Mouse (Mus musculus) liver, postnatal 0 days (tissue): ENCODE data around the gene Kif7. TPM values are rescaled to one million over a fixed set of nuclear protein-coding genes. Genes with fewer than 3 reads are reported as not detected.

ENCODE experiments used
- ATAC-seq: fragments of 200-750 bp; cut with Nextera tagmentation; 2 replicates; pipeline ENCODE4 v1.8.0; 2017; ENCODE audit warnings: mild to moderate bottlenecking, moderate library complexity
- DNase-seq: peaks from one replicate; pipeline ENCODE4 v3.0.0-alpha.2; 2016
- H3K27ac ChIP-seq: fragments of 300-500 bp; sonication (generic); 2 replicates; pipeline ENCODE4 v1.5.1; 2014; ENCODE audit warnings: antibody characterized with exemption, moderate library complexity, mild to moderate bottlenecking, low read depth
- H3K27me3 ChIP-seq: fragments of 300-500 bp; sonication (generic); 2 replicates; pipeline ENCODE4 v1.6.1; 2014; ENCODE audit warnings: low read length, control low read depth, mixed read lengths; ENCODE audit not compliant: insufficient read depth
- H3K36me3 ChIP-seq: fragments of 300-500 bp; sonication (generic); replicated peaks from 2 replicates; pipeline ENCODE4 v1.6.1; 2014; ENCODE audit warnings: mild to moderate bottlenecking, control low read depth, low read length, moderate library complexity, mixed read lengths; ENCODE audit not compliant: insufficient read depth
- H3K4me1 ChIP-seq: fragments of 300-500 bp; sonication (generic); 2 replicates; pipeline ENCODE4 v1.6.1; 2014; ENCODE audit warnings: antibody characterized with exemption, mild to moderate bottlenecking, control low read depth; ENCODE audit not compliant: insufficient read depth
- H3K4me2 ChIP-seq: fragments of 300-500 bp; sonication (generic); 2 replicates; pipeline ENCODE4 v1.6.1; 2014; ENCODE audit warnings: low read depth, mild to moderate bottlenecking, low read length, moderate library complexity, mixed read lengths
- H3K4me3 ChIP-seq: fragments of 300-500 bp; sonication (generic); 2 replicates; pipeline ENCODE4 v1.5.1; 2014; ENCODE audit warnings: low read depth, low read length
- H3K9ac ChIP-seq: fragments of 300-500 bp; sonication (generic); replicated peaks from 2 replicates; pipeline ENCODE4 v1.6.1; 2014; ENCODE audit warnings: mild to moderate bottlenecking, moderate library complexity
- H3K9me3 ChIP-seq: fragments of 300-500 bp; sonication (generic); 2 replicates; pipeline ENCODE4 v1.6.1; 2016; ENCODE audit warnings: mild to moderate bottlenecking, control low read depth, low read length, mixed read lengths
- CTCF ChIP-seq: sonication (generic); IDR thresholded peaks from 2 replicates; pipeline ENCODE4 v1.5.1; 2016; ENCODE audit warnings: antibody characterized with exemption, low read depth
- EP300 ChIP-seq: IDR thresholded peaks from 2 replicates; pipeline ENCODE4 v1.6.1; 2016; ENCODE audit warnings: antibody characterized with exemption, low read depth, mild to moderate bottlenecking
- WGBS: fragments of 180-500 bp; shearing (Covaris S2); extraction: QIAGEN DNeasy Blood & Tissue Kit; methylation state at CpG from one replicate; pipeline ENCODE4 v1.1.7; 2014; ENCODE audit not compliant: insufficient replicate concordance; 5-methylcytosine and 5-hydroxymethylcytosine counted together
- polyA plus RNA-seq: library from polyadenylated mRNA; unstranded; fragments of >200 nt; fragmentation: Nextera tagmentation; extraction: Ambion mirVana; gene quantifications from 2 replicates; pipeline ENCODE4 v1.2.1, GENCODE M21; 2015

Kif7 gene
- 0.15 and 0.19 TPM in 2 replicates for polyA plus RNA-seq

GRCm38 (mm10) chr7:79715187-79715981, at the start of gene Kif7:
TSS of gene Kif7 (minus strand) at chr7:79715720.
- Histone ChIP-seq H3K27ac (no peak within 1 kb of the TSS), H3K4me3 (peak within 1 kb of the TSS; percentile 63), H3K27me3 (peaks cover 21% of the 10 kb centered on the region), H3K9me3 (no peaks in the 10 kb centered on the region), H3K4me2 (peak within 1 kb of the TSS; percentile 91), H3K4me1 (peaks cover 3% of the 10 kb centered on the region; the same call in 1 of the 2 replicates), H3K9ac (peak within 1 kb of the TSS; percentile 60), H3K36me3 (no peaks in the 10 kb centered on the region)
- ATAC-seq (peak; percentile 85), DNase-seq (peak; percentile 79)
- TF ChIP-seq EP300 (no peak), CTCF (no peak)
- WGBS: 2% methylated on average over 55 of the region's 55 CpGs

- Histone ChIP-seq H3K27ac (no peak overlapping the region), H3K4me1 (no peaks in the 10 kb centered on the region; the same call in 1 of the 2 replicates), H3K4me3 (no peak overlapping the region), H3K9me3 (no peaks in the 10 kb centered on the region), H3K4me2 (no peak overlapping the region), H3K36me3 (no peaks in the 10 kb centered on the region), H3K27me3 (no peaks in the 10 kb centered on the region), H3K9ac (no peak overlapping the region)
- DNase-seq (no peak), ATAC-seq (no peak)
- TF ChIP-seq CTCF: no peak
- no peak for TF ChIP-seq EP300
- WGBS: 66% methylated on average over 8 of the region's 8 CpGs
Measured at GRCm38 (mm10) chr7:79762106-79762505, 46.6 kb upstream of the Kif7 start.

GRCm38 (mm10) chr7:79761124-79761876, 45.8 kb upstream of the Kif7 start:
- Histone ChIP-seq H3K4me3 (no peak overlapping the region), H3K9ac (no peak overlapping the region), H3K4me1 (no peaks in the 10 kb centered on the region; the same call in 1 of the 2 replicates), H3K9me3 (no peaks in the 10 kb centered on the region), H3K4me2 (no peak overlapping the region), H3K27me3 (no peaks in the 10 kb centered on the region), H3K36me3 (no peaks in the 10 kb centered on the region), H3K27ac (no peak overlapping the region)
- no peak for ATAC-seq
- DNase-seq: no peak
- TF ChIP-seq EP300 (no peak), CTCF (no peak)
- WGBS: 59% methylated on average over 5 of the region's 5 CpGs

GRCm38 (mm10) chr7:79759766-79760165, 44.2 kb upstream of the Kif7 start:
- Histone ChIP-seq H3K4me1 (no peaks in the 10 kb centered on the region; the same call in 1 of the 2 replicates), H3K36me3 (no peaks in the 10 kb centered on the region), H3K4me3 (no peak overlapping the region), H3K27me3 (no peaks in the 10 kb centered on the region), H3K4me2 (no peak overlapping the region), H3K9ac (no peak overlapping the region), H3K9me3 (no peaks in the 10 kb centered on the region), H3K27ac (no peak overlapping the region)
- ATAC-seq (no peak), DNase-seq (no peak)
- TF ChIP-seq EP300: no peak
- no peak for TF ChIP-seq CTCF

GRCm38 (mm10) chr7:79758176-79758575, 42.7 kb upstream of the Kif7 start:
- no peak overlapping the region for H3K4me2 ChIP-seq
- TF ChIP-seq CTCF (no peak), EP300 (no peak)
- H3K9me3 ChIP-seq: no peaks in the 10 kb centered on the region
- no peaks in the 10 kb centered on the region for H3K27me3 ChIP-seq
- no peak overlapping the region for H3K9ac ChIP-seq
- WGBS: 36% methylated on average over 6 of the region's 6 CpGs
- ATAC-seq: peak; percentile 75
- H3K27ac ChIP-seq: no peak overlapping the region
- no peak overlapping the region for H3K4me3 ChIP-seq
- no peaks in the 10 kb centered on the region for H3K36me3 ChIP-seq
- peak; percentile 62 for DNase-seq
- H3K4me1 ChIP-seq: no peaks in the 10 kb centered on the region; the same call in 1 of the 2 replicates

- Histone ChIP-seq H3K9me3 (no peaks in the 10 kb centered on the region), H3K36me3 (no peaks in the 10 kb centered on the region), H3K9ac (no peak overlapping the region), H3K27me3 (no peaks in the 10 kb centered on the region), H3K4me3 (no peak overlapping the region), H3K4me2 (no peak overlapping the region), H3K4me1 (no peaks in the 10 kb centered on the region; the same call in 1 of the 2 replicates), H3K27ac (no peak overlapping the region)
- 38% methylated on average over 2 of the region's 2 CpGs for WGBS
- no peak for DNase-seq
- no peak for ATAC-seq
- TF ChIP-seq CTCF (peak; percentile 32; the same call in 1 of the 2 replicates), EP300 (no peak)
Measured at GRCm38 (mm10) chr7:79756334-79756733, 40.8 kb upstream of the Kif7 start.
